Mouse (Mus musculus): ENCODE data around the gene Hectd2.

Gene Hectd2

DNA sequence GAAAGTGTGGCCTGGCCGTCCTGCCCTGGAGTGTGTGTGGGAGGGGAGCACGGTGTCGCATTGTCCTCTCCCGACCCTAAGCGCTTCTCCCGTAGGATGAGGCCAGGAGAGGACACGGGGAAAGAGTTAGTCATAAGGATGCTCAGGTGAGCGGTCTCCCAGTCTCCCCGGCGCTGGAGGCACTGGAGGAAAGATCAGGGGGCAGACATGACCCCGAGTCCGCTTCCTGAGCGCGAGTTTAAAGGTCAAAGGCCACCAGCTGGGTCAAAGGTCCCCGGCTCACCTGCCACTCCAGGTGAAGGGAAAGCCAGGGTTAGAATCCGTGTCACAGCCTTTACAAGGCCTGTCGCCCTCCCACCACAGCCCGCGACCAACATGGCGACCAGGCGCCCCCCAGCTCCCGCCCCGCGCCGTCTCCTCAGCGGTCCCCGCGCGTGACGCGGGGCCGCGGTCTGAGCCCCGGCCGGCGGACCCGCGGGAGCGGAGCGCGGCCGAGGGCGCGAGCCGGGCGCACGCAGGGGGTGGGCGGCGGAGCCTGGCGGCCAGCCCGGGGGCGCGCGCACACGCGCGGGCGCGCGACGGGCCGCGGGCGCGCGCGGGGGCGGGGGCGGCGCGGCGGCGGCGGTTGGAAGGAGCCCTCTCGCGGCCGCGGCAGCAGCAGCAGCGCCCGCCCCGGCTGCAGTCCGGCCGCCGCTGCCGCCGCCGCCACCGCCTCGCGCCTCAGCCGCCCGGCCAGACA lies at the start of gene Hectd2:
TSS of gene Hectd2 (plus strand) at position 594 of the 739 bp plus-strand sequence.
- no peak for DNase-seq (ENCODE audit: low read depth)

- DNase-seq (ENCODE audit: low read depth): no peak
These were observed 49.7 kb upstream of the Hectd2 start for GRCm38 (mm10) chr19:36504716-36505115.

- no peak for DNase-seq (ENCODE audit: low read depth)
These were observed 43.1 kb upstream of the Hectd2 start for GRCm38 (mm10) chr19:36511305-36511704.

GRCm38 (mm10) chr19:36518461-36518860 lies 36.0 kb upstream of the Hectd2 start:
- no peak for DNase-seq (ENCODE audit: low read depth)

DNA sequence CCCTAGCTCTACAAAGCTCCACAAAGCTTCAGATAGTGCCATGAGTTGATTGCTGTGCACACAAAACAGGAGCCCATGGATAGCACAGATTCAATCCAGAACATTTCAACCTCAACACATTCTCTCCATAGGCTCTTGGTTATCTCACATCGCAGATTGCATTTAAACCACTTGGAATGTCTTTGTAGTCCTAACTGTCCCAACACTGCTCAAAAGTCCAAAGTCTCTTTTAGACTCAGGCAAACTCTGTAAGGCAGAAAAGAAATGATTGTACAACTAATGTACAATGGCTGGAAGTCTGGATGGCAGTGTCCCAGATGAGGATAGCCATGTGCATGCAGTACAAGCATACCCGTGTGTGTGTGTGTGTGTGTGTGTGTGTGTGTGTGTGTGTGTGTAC lies 32.9 kb upstream of the Hectd2 start:
- no peak for DNase-seq (ENCODE audit: low read depth)

DNA sequence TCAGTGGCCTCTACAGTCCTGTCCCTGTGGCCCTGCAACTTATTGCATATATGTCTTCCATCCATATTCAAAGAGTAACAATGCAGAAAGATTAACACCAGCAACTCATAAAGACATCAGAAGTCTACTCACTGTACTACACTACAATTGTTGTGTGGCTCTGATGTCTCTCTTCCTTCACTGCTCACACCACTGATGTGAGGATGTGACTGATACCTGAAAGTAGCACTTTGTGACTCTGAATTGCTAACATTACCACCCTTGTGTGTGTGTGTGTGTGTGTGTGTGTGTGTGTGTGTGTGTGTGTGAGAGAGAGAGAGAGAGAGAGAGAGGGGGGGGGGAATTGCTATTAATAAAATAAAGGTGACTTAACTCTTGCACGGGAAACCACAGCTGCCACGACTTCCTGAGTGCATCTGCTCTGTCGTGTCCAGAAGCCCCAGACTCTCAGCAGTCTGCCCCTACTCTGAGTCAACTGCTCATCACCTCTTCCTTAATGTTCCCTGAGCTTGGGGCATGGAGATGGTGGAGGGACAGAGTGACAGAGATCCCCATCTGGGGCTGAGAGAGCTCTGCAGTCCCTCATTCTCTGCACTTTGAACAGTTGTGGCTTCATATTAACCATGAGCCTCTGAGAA lies 31.8 kb upstream of the Hectd2 start:
- DNase-seq (ENCODE audit: low read depth): no peak

DNA sequence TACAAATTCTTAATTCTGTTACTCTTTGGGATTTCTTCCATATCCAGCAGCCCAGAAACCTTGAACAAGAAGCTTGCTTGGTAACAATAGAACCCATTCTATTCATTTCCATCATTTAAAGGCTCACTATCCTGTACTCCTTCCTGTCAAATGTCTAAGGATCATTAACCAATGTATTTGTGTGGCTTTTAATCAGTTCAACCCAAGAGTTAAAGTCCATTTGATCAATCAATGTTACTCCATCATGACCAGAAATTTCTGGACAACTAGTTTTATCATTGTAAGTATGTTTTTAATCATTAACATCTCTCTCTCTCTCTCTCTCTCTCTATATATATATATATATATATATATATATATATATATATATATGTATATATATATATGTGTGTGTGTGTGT lies 29.4 kb upstream of the Hectd2 start:
- no peak for DNase-seq (ENCODE audit: low read depth)

GRCm38 (mm10) chr19:36533082-36533481 lies 21.4 kb upstream of the Hectd2 start:
- no peak for DNase-seq (ENCODE audit: low read depth)

GRCm38 (mm10) chr19:36534011-36534765 lies 20.3 kb upstream of the Hectd2 start:
- no peak for DNase-seq (ENCODE audit: low read depth)

DNA sequence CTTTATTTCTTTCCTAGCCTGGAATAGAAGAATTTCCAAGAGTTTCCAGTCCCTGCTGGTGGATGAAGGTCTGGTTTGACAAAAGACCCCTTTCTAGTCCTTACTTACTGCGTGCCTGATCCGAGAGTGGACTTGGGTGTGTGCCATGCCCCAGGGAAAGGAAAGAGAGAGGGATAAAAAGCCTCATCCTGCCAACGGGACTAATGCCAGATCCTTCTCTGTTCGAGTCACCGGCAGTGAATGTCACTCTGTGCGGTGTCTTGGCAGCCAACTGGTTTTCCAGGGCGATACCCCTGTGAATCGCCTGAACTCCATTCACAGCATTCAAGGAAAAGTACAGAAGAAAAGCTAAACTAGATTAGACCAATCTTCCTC lies 19.7 kb upstream of the Hectd2 start:
- no peak for DNase-seq (ENCODE audit: low read depth)

GRCm38 (mm10) chr19:36535186-36535585 lies 19.3 kb upstream of the Hectd2 start:
- DNase-seq (ENCODE audit: low read depth): no peak

GRCm38 (mm10) chr19:36535878-36536277 lies 18.6 kb upstream of the Hectd2 start:
- no peak for DNase-seq (ENCODE audit: low read depth)

DNA sequence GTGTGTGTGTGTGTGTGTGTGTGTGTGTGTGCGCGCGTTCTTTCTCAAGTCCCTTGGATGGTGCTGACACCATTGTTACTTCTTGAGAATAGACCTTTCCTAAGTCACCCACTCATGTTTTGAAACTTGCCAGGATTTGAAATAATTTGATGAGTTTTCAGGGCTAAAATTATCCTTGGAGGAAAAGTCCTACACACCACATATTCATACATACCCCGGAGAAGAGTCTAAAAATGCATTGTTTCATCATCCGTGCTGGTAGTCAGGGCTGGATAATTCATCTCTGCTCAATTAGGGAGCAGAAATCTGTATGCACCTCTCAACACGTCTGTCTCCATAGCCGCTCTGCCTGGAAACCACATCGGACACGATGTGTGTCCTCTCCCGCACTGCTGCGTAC lies 17.5 kb upstream of the Hectd2 start:
- DNase-seq (ENCODE audit: low read depth): no peak

DNA sequence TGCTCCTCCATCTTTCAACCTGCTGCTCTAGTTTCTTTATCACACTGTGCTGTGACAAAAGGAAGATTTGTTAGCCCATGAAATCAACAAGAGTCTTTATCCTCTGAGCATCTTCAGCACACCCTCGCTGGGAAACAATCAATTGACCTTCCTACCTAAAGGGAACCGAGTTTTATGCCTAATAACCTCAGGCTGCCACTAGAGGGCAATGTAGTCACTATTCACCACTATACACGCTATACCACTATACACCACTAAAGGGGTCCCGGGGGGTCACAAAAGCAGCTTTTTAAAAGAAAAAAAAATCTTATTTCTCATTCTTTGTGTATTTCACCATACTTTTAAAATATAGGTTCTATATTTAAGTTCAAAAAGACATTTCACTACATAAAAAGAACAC lies 15.9 kb upstream of the Hectd2 start:
- DNase-seq (ENCODE audit: low read depth): no peak

- no peak for DNase-seq (ENCODE audit: low read depth)
These were observed 15.1 kb upstream of the Hectd2 start for GRCm38 (mm10) chr19:36539311-36539710.

GRCm38 (mm10) chr19:36540012-36540606 lies 14.3 kb upstream of the Hectd2 start:
- DNase-seq (ENCODE audit: low read depth): no peak

DNA sequence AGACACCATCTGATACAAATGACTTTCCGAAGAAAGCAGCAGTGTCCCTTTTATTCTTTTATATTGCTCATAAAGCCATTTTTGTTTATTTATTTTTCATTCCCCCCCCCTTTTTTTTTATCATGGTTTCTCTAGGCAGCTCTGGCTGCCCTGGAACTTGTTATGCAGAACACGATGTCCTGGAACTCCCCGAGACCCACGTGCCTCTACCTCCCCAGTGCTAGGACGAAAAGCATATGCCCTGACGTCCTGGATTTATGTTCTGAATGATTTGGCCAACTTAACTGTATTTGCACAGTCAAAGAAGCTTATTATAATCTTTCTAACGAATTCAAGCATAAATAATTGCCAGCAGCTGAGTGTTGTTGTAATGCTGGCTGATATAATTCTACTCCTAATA lies 13.7 kb upstream of the Hectd2 start:
- DNase-seq (ENCODE audit: low read depth): no peak

DNA sequence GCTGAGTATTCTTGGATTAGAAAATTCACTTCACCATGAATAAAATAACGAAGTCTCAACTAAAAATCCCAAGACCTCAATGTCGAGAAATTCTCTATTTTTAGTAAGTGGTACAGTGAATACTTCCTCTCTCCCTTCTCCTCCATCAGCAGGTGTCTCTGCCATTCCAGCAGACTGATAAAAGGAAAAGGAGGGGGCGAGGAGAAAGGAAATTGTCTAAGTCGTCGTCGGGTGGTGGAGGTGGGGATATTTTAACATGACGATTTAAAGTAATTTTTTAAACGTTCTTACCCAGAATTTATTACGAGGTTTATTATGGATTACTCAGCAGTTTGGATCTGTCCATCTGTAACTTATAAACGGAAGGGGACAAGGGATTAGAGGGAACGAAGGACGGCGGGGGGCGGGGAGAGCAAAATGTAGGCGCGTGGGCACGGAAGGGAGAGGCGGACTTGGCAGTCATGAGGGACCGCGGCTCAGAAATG lies 836 bp upstream of the Hectd2 start:
- DNase-seq (ENCODE audit: low read depth): no peak

GRCm38 (mm10) chr19:36554785-36555595 lies 551 bp downstream of the Hectd2 start:
- no peak for DNase-seq (ENCODE audit: low read depth)

GRCm38 (mm10) chr19:36559331-36559730 lies 4.9 kb downstream of the Hectd2 start:
- no peak for DNase-seq (ENCODE audit: low read depth)

DNA sequence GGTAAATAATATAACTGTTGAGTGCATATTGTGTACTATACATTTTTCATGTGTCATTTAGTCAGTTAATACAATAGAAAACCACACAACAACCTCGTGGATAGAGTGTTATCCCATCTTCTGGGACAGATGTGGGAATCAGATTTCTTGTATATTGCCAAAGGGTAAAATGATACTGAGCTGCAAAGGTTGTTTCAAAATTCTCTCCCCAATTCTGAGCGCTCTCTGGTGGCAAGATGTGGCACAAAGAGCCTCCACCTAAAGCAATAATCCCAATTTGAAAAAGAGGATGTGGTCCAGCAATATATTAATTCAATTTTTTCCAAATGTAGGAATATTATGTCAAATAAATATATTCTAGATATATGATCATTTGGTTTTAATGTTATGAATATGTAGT lies 5.7 kb downstream of the Hectd2 start:
- DNase-seq (ENCODE audit: low read depth): no peak

GRCm38 (mm10) chr19:36561171-36561570 lies 6.7 kb downstream of the Hectd2 start:
- DNase-seq (ENCODE audit: low read depth): no peak

Data from c-Kit-positive CD71-positive TER-119-negative erythroid progenitor cells, embryonic 14.5 days (primary cell).